Mouse (Mus musculus) sigmoid colon, adult 10 weeks (tissue): ENCODE data around the gene Olfr933. TPM values are rescaled to one million over a fixed set of nuclear protein-coding genes. Genes with fewer than 3 reads are reported as not detected.

Experiments
- polyA plus RNA-seq: library from polyadenylated mRNA; stranded (reverse); fragments of 350-450 nt; fragmentation: Illumina TruSeq; extraction: RNeasy Lipid Tissue Mini Kit (QIAGEN cat#74804); gene quantifications from one replicate; pipeline ENCODE4 v1.2.3, GENCODE M21; 2014; ENCODE audit warnings: low read depth, low replicate concordance

Gene Olfr933
- not detected for polyA plus RNA-seq

GRCm38 (mm10) chr9:38972013-38972412 is at the start of gene Olfr933:
Gene Olfr933, plus strand, starts transcription at chr9:38972313.

GRCm38 (mm10) chr9:38929509-38929908 is 42.6 kb upstream of the Olfr933 start, which contains the start of gene Olfr930:
Gene Olfr930, plus strand, starts transcription at chr9:38929809.

GRCm38 (mm10) chr9:38988215-38988614 is 16.1 kb downstream of the Olfr933 start, which contains the start of gene Olfr934:
Gene Olfr934, minus strand, starts transcription at chr9:38988315.

GRCm38 (mm10) chr9:38999583-38999982 is 27.5 kb downstream of the Olfr933 start, which contains the start of gene Olfr935:
Gene Olfr935, minus strand, starts transcription at chr9:38999683.

GRCm38 (mm10) chr9:39023277-39023676 is 51.2 kb downstream of the Olfr933 start, which contains the start of gene Olfr146:
Gene Olfr146, minus strand, starts transcription at chr9:39023377.

Other genes starting within 250 kb of the Olfr933 start
- 2.1 TPM for gene Olfr920, start 220.0 kb upstream of the Olfr933 start, polyA plus RNA-seq
- gene Olfr921, start 199.2 kb upstream of the Olfr933 start, polyA plus RNA-seq, result not detected
- not detected for gene Olfr922, start 157.7 kb upstream of the Olfr933 start, polyA plus RNA-seq
- not detected for gene Olfr923, start 145.8 kb upstream of the Olfr933 start, polyA plus RNA-seq
- not detected for gene Olfr924, start 127.9 kb upstream of the Olfr933 start, polyA plus RNA-seq
- not detected for gene Olfr26, start 117.3 kb upstream of the Olfr933 start, polyA plus RNA-seq
- not detected for gene Olfr926, start 95.2 kb upstream of the Olfr933 start, polyA plus RNA-seq
- not detected for gene Olfr930, start 42.5 kb upstream of the Olfr933 start, polyA plus RNA-seq
- gene Olfr934, start 16.0 kb downstream of the Olfr933 start, polyA plus RNA-seq, result not detected
- not detected for gene Olfr935, start 27.4 kb downstream of the Olfr933 start, polyA plus RNA-seq
- not detected for gene Olfr146, start 51.1 kb downstream of the Olfr933 start, polyA plus RNA-seq
- not detected for gene Olfr937, start 92.6 kb downstream of the Olfr933 start, polyA plus RNA-seq
- not detected for gene Olfr938, start 106.6 kb downstream of the Olfr933 start, polyA plus RNA-seq
- gene Olfr27, start 155.8 kb downstream of the Olfr933 start, polyA plus RNA-seq, result not detected
- gene Olfr943, start 194.0 kb downstream of the Olfr933 start, polyA plus RNA-seq, result not detected
- gene Olfr944, start 229.6 kb downstream of the Olfr933 start, polyA plus RNA-seq, result not detected